Mouse (Mus musculus) lung, postnatal 4 days (tissue): ENCODE measurements around the gene Wwp2.
A peak's percentile ranks its signal among the peaks of the same experiment; 100 is the strongest.
"Not testable (repeated sequence)": the region's sequence is repeated elsewhere in the genome, so short reads cannot be mapped to it uniquely, and the experiment has no call there.

Experiments
- DNase-seq, 2 experiments: peaks; one replicate each; pipeline ENCODE4 v3.0.0; 2021

Wwp2 gene

DNA sequence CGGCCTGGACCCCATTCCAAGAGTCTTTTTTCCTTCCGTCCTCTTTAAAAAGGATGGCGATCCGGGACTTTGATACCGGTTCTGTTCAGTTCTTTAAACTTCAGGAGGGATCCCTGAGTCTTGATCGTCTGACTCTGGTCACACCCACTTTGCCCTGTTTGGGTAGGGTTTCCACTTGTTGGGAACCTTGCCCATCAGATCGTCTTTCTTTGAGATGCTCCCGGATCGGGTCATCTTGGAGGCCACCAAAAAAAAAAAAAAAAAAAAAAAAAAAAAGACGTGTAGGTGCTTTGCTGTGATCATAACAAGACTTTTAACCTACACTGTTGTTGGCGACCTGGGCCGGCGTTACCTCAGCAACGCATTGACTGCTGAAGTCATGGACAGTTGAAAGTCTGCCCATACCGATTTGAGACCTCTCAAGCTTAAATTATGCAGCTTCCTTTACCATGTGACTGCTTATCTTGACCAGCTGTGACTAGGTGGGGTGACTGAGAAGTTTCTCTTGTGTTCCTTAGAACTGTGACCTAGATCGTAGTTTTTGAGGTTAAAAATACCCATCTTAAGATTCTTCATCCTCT, 766 bp downstream of the Wwp2 start:
- DNase-seq = no peak

DNA sequence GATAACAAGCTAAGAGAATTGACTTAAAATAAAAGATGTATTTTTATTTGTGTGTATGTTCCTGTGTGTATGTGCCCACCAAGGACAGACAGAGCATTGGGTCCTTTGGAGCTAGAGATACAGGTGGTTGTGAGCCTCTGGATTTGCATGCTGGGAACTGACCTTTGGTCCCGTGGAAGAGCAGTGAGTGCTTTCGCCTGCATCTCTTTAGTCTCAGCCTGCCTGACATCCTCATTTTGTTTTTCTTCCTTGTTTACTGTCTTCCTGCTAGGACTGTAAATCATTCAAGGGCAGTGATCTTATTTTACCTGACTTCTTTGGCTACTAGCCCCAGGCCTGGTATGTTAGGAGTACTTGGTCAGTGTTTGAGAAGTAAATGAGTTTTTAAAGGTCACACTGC, 1.5 kb downstream of the Wwp2 start:
- DNase-seq = no peak

DNA sequence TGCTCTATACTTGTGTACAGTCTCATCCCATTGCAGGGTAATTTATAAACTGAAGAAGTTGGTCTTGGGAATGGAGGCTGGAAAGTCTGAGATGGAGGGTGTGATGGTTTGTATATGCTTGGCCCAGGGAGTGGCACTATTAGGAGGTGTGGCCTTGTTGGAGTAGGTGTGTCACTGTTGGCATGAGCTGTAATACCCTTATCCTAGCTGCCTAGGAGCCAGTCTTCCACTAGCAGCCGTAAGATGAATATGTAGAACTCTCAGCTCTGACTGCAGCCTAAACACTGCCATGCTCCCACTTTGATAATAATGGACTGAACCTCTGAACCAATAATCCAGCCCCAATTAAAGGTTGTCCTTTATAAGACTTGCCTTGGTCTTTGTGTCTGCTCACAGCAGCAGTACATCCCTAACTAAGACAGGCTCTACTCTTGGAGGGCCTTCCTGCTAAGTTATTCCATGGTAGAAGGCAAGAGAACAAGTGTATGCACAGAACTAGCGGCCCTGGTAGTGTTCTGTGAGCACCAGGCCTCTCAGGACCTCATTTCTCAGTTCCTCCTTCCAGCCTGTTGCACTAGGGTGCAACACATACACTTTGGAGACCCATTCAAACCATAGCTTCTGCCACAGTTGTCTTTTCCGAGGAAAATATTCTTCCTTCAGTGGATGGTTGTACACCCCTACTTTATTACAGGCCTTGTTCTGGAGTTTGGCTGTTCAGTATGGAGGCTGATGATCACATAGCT, 3.9 kb downstream of the Wwp2 start:
- DNase-seq = no peak

DNA sequence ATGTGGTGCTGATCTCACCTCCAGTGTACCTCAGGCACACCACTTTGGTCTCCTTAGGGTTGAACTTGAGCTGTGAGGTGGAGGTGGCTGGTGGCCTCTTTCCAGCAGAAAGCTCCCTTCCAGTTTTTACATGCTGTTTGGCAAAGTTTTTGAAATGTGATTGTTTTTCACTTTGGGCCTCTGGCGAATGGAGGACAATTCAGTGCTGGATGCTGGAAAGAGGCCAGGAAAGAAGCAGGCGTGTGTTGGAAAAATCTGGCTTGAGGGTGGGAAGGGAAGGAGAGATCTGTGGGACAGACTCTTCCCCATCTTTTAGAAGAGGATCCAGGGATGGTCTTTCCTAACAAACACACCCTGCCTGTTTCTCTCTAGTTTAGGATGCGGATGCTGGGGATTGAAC, 8.5 kb downstream of the Wwp2 start:
- peak; percentile 13 to 41 for DNase-seq

DNA sequence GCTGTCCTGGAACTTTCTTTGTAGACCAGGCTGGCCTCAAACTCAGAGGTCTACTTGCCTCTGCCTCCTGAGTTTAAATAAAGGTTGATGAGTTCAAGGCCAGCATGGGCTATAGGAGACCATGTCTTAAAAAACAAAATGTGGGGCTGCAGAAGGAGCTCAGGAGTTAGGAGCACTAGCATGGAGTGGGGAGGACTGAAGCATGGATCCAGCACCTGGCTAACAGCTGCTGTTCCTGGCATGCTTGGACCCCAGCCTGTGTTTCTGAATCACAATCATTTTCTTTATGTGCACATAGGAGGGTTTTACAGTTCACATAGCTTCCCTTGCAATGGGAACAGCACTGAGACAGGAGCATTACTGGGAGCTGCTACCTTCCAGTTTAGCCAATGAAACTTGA, 11.5 kb downstream of the Wwp2 start:
- DNase-seq = no peak

DNA sequence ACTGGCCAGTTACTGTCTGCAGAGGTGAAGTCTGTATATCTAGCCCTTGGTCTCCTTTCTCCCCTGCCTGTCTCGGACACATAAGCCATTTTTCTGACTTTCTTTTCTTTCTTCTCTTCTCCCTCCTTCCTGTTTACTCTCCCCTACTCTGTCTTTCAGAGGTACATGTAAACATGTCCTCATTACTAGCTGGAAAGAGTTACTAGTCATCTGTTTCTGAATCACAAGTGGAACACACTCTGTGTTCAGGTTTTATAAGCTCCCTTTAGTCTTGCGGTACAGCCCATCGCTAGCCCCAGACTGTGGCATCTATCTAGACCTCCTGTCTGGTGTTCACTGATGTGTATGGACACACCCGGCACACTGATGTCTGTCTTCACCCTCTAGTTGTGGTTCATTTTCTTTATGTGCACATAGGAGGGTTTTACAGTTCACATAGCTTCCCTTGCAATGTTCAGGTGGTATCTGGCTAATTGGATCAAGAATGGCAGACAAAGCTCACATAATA, 12.3 kb downstream of the Wwp2 start:
- no peak for DNase-seq

DNA sequence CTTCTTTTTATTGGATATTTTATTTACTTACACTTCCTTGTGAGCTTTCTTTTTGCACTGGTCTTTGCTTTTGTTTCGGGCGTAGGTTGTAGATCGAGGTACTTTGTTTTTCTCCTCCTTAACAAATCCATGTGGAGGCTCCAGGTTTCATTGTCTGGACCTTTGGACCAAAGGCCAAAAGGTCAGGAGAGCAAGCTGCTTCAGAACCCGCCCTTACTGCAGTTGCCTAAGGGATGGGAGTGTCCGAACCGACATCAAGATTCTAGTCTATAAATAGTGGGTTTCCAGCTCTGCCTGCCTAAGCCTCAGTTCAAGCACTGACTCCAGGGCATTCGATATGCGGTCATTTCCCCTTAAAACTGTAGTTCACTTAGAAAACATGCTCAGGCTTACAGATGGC, 13.0 kb downstream of the Wwp2 start:
- no peak for DNase-seq

DNA sequence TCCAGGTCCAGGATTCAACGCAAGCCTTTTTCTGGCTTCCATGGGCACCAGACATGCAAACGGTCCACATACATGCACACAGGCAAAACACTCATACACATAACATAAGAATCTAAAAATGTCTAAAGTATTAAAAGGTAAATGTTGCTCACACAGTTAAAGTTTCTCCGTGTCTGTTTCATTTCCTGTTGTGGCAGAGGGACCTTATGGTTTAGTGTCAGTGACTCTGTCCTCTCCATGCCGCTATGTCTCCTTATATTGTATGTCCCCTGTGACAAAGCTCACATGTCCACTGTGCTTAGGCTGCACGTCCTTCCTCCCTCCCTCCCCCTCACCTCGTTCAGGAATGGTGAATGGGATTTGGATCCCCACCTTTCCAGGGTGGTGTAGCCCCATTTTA, 13.5 kb downstream of the Wwp2 start:
- no peak for DNase-seq

DNA sequence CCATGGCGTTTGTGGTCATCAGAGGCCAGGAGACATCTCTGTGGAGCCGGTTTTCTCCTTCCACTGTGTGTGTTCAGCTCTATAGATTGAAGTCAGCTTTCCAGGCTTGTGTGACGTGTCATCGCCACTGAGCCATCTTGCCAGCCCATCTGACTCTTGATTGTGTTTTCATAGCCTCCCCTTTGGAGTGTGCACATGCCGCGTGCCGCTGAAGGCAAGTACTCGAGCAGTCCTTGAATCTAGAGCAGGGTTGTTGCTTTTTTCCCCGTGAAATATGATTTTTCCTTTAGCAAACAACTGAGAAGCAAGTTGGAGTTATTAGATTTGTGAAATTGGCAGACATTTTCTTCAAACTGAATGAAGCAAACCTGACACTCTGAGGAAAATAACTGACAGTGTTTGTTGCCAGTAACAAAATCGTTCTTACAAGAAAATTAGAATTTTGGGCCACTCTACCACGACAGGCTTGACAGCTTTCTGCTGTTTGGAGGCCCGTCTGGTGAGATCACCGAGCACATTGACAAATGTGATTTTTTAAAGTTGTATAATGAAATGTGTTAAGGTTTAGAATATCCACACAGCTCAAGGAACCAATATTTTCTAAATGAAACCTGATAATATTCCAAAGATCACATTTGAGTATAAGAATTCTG, 15.4 kb downstream of the Wwp2 start:
- DNase-seq = no peak

DNA sequence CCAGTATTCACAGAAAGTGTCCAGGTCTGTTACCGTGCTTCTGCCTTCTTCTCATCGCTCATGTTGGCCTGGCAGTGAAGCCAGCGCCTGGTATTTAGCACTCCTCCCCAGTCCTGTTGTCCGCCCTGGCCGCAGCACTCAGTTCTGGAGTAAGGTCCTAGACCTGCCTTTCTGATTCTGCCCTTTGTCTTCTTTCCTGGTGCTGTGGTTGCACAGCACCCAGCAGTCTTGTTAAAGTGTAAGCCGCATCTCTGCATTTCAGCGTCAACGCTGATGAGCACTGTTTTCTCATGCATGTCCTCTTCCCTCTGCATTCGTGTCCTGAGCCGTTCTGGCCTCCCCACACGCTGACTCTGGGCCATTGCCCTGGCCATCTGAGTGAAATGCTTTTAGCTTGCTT, 17.2 kb downstream of the Wwp2 start:
- DNase-seq = no peak

DNA sequence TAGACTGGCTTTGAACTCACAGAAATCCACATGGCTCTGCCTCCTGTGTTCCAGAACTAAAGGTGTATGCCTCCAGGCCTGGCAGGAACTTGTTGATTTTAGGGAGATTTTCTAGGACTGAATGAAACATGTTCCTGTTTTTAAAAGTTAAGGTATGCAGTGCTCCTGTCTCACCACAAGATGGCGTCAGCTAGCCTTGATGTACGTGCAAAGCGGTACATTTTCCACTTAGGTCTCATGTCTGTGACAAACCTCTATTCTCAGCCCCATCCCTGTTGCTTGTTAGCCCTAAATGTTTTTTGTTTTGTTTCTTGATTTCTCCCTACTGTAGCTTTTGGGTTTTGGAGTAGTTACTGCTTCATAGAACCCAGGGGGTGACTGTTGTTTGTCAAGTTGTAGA, 19.1 kb downstream of the Wwp2 start:
- DNase-seq = peak in 1 of 2 experiments; percentile 53

DNA sequence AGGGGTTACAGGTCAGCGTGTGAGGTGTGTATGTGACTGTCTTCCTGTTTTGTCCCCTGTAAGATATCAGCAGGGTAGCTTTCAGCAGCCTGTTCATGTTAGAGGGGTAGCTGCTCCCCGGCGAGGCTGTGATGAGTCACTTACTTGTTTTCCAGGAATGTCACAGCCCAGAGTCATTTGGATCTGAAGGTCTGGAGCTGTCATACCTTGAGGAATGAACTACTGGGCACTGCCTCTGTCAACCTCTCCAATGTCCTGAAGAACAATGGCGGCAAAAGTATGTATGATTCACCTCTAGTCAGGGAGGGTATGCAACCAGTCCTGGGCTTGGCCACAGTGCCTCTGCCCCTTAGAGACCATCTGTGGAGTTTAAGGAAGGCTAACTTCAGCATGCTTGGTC, 21.6 kb downstream of the Wwp2 start:
- no peak for DNase-seq

DNA sequence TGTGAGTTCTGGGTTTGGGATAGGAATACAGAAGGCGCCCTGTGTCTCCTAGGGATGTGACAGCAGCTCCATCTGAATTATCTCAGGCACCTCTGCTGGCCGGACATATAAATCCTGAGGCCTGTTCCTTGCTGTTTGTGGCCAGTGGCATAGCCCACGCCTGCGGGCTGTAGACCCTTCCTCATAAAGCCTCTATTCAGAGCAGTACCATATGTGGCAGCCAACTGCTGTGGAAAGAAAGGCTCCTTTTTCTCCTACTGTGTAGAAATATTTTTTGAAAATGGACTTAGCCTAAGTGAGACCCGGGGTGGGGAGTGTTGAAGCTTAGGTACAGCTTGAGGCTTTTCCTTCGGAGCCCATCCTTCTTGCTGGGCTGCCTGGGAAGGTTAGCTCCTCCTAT, 22.1 kb downstream of the Wwp2 start:
- no peak for DNase-seq

DNA sequence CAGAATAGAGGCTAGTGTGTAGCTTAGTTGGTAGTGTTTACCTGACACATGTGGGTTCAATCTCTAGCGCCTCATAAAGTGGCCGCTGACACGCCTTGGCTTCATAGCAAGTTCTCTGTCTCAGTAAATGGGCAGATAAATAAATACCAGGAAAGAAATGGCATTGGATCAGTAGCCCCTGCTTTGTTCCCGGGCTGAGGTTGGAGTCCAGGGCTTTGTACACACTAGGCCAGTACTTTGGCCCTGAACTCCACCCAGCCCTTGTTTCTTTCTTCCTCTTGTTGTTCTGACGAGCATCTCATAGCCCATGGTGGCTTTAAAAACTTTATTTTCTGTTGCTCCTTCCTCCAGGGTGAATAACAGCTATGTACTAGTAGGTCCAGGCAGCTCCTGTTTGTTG, 26.3 kb downstream of the Wwp2 start:
- DNase-seq = no peak

DNA sequence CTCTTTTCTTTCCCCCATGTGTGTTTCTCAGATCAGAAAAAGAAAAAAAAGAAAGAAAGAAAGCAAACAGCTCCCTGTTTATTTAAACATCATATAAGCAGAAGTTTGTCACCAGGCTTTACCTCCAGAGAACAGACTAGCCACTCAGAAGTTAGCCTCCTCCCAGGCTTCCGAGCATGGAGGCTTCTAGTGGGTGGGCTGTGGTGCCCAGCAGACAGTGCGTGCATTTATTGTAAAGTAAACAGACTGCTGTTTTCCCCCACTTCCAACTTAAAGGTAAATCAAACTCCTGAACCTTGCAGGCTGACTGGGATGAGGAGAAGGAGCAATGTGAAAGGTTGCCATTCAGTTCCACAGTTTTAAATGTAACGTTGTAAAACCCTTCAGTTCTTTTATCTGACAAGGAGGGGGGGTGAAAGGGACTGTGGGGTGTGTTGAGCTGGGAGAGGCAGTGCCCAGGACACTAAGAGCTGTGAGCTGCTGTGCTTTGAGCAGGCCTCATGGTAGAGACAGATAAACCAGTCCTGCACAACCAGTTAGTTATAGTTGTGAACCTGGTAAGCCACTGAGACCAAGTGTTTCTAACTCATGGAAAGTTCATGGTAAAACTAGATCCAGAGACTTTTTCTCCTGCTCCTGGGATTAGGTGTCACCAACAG, 29.3 kb downstream of the Wwp2 start:
- DNase-seq = no peak

DNA sequence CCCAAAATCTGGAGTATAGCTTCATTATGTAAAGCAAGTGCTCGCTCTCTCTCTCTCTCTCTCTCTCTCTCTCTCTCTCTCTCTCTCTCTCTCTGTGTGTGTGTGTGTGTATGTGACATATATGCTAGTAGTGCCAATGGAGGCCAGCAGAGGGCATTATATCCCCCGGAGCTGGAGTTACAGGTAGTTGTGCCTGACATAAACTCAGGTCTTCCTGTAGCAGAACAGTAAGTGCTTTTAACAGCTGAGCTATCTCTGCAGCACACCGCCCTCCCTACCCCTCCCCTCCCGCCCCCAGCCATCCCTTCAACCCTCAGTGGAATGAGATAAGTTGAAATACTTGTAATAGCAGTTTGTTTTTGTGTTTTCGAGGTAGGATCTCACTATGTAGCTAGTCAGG, 30.5 kb downstream of the Wwp2 start:
- DNase-seq = no peak

DNA sequence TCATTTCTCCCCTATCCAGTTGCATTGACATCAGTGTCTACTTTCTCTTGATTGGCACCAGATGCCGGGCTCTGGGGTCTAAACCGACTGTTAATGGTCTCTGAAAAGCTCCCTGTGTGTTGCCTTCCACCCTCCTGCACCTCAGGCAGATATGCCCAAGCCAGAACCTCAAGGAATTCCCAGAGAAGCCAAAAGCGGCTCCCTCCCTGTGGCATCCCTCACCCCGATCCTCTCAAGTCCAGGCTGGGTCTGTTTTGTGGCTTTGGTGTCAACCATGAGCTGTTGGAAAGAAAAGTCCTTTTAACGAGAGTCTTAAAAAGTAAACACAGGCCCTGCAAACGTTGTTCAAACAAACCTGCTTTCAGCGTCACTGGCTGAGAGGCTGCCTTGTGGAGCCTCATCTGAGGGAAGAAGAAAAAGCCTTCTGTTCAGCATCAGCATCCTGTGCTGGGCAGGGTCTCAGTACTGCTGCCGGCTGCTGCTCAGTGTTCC, 32.7 kb downstream of the Wwp2 start:
- no peak for DNase-seq

DNA sequence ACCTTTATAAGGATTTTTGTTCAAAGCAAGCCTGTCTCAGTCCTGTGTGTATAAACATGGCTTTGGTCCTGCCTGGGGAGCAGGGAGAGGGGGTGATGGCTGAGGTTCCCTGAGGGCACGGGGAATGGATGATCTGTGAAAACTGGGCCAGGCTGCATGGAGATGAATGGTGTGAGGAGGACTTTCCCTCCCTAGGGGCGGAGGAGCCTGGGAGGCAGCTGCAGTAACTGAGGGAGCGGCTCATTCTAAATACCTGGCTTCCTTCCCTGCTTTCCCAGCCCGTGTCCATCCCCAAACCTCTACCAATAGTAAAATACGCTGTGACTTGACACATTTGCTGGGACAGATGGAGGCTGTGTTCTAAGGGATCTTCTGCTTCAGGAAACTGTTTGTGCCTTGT, 34.1 kb downstream of the Wwp2 start:
- peak; percentile 15 to 53 for DNase-seq

DNA sequence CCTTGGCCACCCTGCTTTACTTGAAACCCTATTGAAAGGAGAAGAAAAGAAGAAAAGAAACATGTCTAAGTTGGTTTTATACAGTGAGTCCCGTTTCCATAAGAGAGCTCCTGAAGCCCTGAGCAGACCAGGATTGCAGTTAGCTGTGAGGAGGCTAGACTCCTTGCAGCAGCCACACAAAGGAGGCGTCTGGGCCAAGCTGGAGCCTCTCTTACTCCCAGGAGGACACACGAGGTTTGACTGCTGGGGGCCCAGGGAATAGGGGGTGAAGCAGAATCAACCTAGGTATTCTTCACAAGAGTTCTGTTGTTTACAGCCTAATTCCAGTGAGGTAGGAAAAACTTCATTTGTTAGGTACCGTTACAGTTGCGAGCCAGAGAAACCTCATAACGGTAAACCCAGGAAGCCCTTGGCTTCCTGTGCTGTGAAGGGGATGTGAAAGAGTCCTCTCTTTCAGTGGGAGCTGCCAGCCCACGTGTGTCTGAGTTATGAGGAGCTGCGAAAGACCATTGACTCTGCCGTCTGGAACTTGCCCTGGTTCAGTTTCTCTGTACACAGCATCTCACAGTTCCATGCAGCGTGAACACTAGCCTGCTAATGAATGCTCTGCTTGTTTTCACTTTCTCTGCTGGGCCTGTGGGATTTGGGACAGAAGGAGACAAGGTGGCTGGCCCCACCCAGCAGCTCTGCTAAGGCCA, 36.4 kb downstream of the Wwp2 start:
- no peak for DNase-seq

DNA sequence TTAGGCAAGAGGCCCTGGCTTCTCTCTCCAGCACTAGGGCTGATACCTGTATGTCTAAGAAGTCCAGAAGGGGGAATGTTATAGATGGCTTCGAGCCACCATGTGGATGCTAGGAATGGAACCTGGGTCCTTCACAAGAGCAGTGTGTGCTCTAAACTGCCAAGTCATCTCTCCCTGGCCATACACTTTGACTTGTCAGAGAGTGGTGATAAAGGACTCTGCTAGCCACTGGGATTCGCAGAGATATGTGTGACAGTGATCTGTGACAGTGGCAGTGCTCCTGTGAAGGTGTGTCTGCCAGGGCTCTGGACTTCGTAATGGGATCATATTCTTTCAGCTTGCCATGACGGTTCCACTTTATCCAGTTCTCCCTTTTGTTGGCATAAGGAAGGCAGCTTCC, 37.2 kb downstream of the Wwp2 start:
- DNase-seq = no peak

DNA sequence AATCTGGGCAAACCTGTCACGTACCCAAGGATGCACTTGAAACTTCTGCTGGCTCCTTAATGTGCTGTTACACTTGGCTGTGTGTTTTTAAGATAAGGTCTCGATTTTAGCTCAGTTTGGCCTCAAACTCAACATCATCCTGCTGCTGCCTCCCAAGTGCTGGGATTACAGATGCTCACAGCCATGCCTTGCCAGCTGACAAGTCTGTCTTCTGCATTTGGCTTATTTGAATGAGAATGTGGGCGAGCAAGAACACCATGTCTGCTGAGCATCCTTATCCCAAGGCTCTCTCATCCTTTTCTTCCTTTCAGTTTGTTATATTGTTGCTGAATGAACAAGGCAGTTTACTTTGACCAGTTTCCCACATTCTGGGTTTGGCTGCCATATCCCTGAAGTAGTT, 39.4 kb downstream of the Wwp2 start:
- no peak for DNase-seq

DNA sequence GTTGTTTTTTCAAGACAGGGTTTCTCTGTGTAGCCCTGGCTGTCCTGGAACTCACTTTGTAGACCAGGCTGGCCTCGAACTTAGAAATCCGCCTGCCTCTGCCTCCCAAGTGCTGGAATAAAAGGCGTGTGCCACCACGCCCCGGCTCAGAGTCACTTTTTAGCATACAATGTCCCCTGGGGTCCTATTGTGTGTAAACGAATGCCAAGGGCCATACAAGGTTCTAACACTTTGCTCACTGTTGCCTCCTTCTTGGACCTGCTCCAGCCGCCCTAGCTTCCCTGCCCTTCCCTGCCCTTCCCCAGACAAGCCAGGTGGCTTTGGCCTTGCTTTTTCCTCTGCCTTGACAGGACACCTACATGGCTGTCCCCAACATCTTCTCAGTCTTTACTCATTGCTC, 40.6 kb downstream of the Wwp2 start:
- DNase-seq = not testable (repeated sequence)

DNA sequence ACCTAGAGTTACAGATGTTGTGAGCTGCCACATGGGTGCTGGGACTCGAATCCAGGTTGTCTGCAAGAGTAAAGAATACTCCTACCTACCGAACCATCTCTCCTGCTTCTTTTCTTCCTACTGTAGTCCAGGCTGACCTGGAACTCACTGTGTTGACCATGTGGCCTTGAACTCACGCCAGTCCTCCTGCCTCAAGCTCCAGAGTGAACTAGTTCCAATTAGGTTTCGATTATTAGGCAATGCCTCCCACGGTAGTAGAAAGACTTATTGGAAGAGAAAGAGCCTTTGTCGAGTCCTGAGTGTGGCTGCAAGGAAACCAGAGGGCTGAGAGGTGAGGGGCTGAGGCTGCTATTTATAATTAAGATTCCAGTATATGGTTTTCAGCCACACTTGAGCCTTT, 42.6 kb downstream of the Wwp2 start:
- no peak for DNase-seq
